In the genomic region with DNA sequence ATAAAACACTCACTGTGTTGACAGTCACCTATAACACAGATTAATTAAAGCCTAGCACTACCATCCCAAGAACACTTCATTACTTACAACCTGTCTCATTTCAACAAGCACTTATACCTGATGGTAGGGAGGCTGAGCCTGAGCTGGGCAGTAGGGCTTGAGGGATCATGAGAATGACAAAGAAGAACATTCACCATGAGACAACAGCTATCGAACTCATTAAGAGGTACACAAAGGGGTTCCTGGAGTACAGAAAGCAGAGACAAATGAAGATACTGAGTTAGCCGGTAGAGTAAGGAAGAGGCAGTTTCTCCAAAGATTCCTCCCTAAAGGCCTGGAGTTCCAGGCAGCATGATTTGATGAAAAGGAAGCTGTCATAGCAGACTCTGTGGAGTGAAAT, we compare ENCODE assay signal across 16 mouse cellular contexts.
"Had no signal": no experiment of that assay in that cellular context is flagged by ENCODE, and none has a peak within 500 bp of the region (broad histone marks: within the 10 kb centered on the region; RNA-seq: fewer than 3 reads in every experiment).

No protein-coding gene starts in this region.

- DNase-seq: retina, postnatal 1 day; right cerebral cortex, adult 18-20 months; right cerebral cortex, postnatal 14 days; right cerebral cortex, postnatal 25 days; right cerebral cortex, postnatal 4 days; spleen, adult 18-20 months; thymus, adult 18-20 months; thymus, adult 2 months; thymus, postnatal 14 days; thymus, postnatal 25 days; thymus, postnatal 36 days; thymus, postnatal 4 days had no signal

- H3K9me3 ChIP-seq: neural tube, embryonic 13.5 days; neural tube, embryonic 15.5 days; stomach, embryonic 15.5 days had no signal

- H3K4me1 ChIP-seq: neural tube, embryonic 13.5 days; neural tube, embryonic 15.5 days; stomach, embryonic 15.5 days had no signal

- H3K36me3 ChIP-seq: neural tube, embryonic 13.5 days; neural tube, embryonic 15.5 days; stomach, embryonic 15.5 days had no signal

- H3K9ac ChIP-seq: neural tube, embryonic 13.5 days; neural tube, embryonic 15.5 days; stomach, embryonic 15.5 days had no signal

- H3K27ac ChIP-seq: neural tube, embryonic 13.5 days; neural tube, embryonic 15.5 days; stomach, embryonic 15.5 days; stomach, postnatal 0 days had no signal

- H3K4me3 ChIP-seq: neural tube, embryonic 13.5 days; neural tube, embryonic 15.5 days; stomach, embryonic 15.5 days had no signal
